Mouse (Mus musculus): ENCODE results near the gene Ranbp9. TPM values are rescaled to one million over a fixed set of nuclear protein-coding genes. Genes with fewer than 3 reads are reported as not detected.

The Ranbp9 gene
- total RNA-seq, 2 experiments from 2014 or later = 66.8 to 76.9 TPM

- no peak for DNase-seq
These were observed 28.9 kb downstream of the Ranbp9 start for GRCm38 (mm10) chr13:43452177-43452576.

GRCm38 (mm10) chr13:43450686-43451085 lies 30.4 kb downstream of the Ranbp9 start:
- DNase-seq = no peak

- no peak for DNase-seq
These were observed 33.4 kb downstream of the Ranbp9 start for GRCm38 (mm10) chr13:43447721-43448120.

- no peak for DNase-seq
These were observed 35.3 kb downstream of the Ranbp9 start for GRCm38 (mm10) chr13:43445754-43446153.

GRCm38 (mm10) chr13:43444717-43445116 lies 36.4 kb downstream of the Ranbp9 start:
- DNase-seq = no peak

- DNase-seq = no peak
These were observed 37.4 kb downstream of the Ranbp9 start for GRCm38 (mm10) chr13:43443706-43444105.

- DNase-seq = no peak
These were observed 38.5 kb downstream of the Ranbp9 start for GRCm38 (mm10) chr13:43442551-43442950.

GRCm38 (mm10) chr13:43440376-43440775 lies 40.7 kb downstream of the Ranbp9 start:
- DNase-seq = no peak

- DNase-seq = no peak
These were observed 47.7 kb downstream of the Ranbp9 start for GRCm38 (mm10) chr13:43433395-43433794.

GRCm38 (mm10) chr13:43428436-43428835 lies 52.6 kb downstream of the Ranbp9 start:
- no peak for DNase-seq

- no peak for DNase-seq
These were observed 65.8 kb downstream of the Ranbp9 start for GRCm38 (mm10) chr13:43415249-43415648.

- no peak for DNase-seq
These were observed 67.5 kb downstream of the Ranbp9 start for GRCm38 (mm10) chr13:43413611-43414010.

GRCm38 (mm10) chr13:43412311-43412710 lies 68.8 kb downstream of the Ranbp9 start:
- no peak for DNase-seq

- no peak for DNase-seq
These were observed 81.5 kb downstream of the Ranbp9 start for GRCm38 (mm10) chr13:43399576-43399975.

GRCm38 (mm10) chr13:43398297-43399080 lies 82.6 kb downstream of the Ranbp9 start, which contains the start of gene Nol7:
TSS of gene Nol7 (plus strand) at chr13:43398390.
- peak; percentile 95 to 97 for DNase-seq

- no peak for DNase-seq
These were observed 83.3 kb downstream of the Ranbp9 start for GRCm38 (mm10) chr13:43397700-43398296.

GRCm38 (mm10) chr13:43385321-43385720 lies 95.8 kb downstream of the Ranbp9 start:
- no peak for DNase-seq

- DNase-seq = no peak
These were observed 101.1 kb downstream of the Ranbp9 start for GRCm38 (mm10) chr13:43379989-43380388.

- no peak for DNase-seq
These were observed 106.1 kb downstream of the Ranbp9 start for GRCm38 (mm10) chr13:43374918-43375432.

- no peak for DNase-seq
These were observed 106.9 kb downstream of the Ranbp9 start for GRCm38 (mm10) chr13:43374205-43374604.

GRCm38 (mm10) chr13:43372892-43373291 lies 108.2 kb downstream of the Ranbp9 start:
- DNase-seq = no peak

GRCm38 (mm10) chr13:43370063-43370462 lies 111.0 kb downstream of the Ranbp9 start:
- DNase-seq = no peak

GRCm38 (mm10) chr13:43365825-43366184 lies 115.3 kb downstream of the Ranbp9 start:
- no peak for DNase-seq
